Mouse (Mus musculus) midbrain, postnatal 0 days (tissue): Measurements from ENCODE around the gene Hmgb1. TPM values are rescaled to one million over a fixed set of nuclear protein-coding genes. Genes with fewer than 3 reads are reported as not detected.

ENCODE experiments used
- ATAC-seq: fragments of 200-750 bp; cut with Nextera tagmentation; 2 replicates; pipeline ENCODE4 v1.8.0; 2017; ENCODE audit warnings: moderate number of reproducible peaks, mild to moderate bottlenecking, moderate TSS enrichment, moderate library complexity; ENCODE audit not compliant: low FRiP score
- DNase-seq: peaks from one replicate; pipeline ENCODE4 v3.0.0-alpha.2; 2015; ENCODE audit warnings: low spot score
- H3K27ac ChIP-seq: fragments of 300-500 bp; sonication (generic); 2 replicates; pipeline ENCODE4 v1.5.1; 2014; ENCODE audit warnings: low read depth, mild to moderate bottlenecking, low read length, mixed read lengths
- H3K27me3 ChIP-seq: fragments of 300-500 bp; sonication (generic); 2 replicates; pipeline ENCODE4 v1.6.1; 2014; ENCODE audit warnings: low read length, control low read depth, mixed read lengths; ENCODE audit not compliant: insufficient read depth
- H3K36me3 ChIP-seq: fragments of 300-500 bp; sonication (generic); 2 replicates; pipeline ENCODE4 v1.6.1; 2014; ENCODE audit warnings: low read length, control low read depth, mixed read lengths; ENCODE audit not compliant: insufficient read depth
- H3K4me1 ChIP-seq: fragments of 300-500 bp; sonication (generic); 2 replicates; pipeline ENCODE4 v1.6.1; 2014; ENCODE audit warnings: mild to moderate bottlenecking, control low read depth, antibody characterized with exemption, low read length, mixed read lengths; ENCODE audit not compliant: insufficient read depth
- H3K4me2 ChIP-seq: fragments of 300-500 bp; sonication (generic); 2 replicates; pipeline ENCODE4 v1.6.1; 2014; ENCODE audit warnings: low read depth, mild to moderate bottlenecking, low read length, mixed read lengths; ENCODE audit not compliant: poor library complexity, severe bottlenecking
- H3K4me3 ChIP-seq: fragments of 300-500 bp; sonication (generic); 2 replicates; pipeline ENCODE4 v1.5.1; 2014; ENCODE audit warnings: low read depth, mild to moderate bottlenecking, low read length, moderate library complexity
- H3K9ac ChIP-seq: fragments of 300-500 bp; sonication (generic); replicated peaks from 2 replicates; pipeline ENCODE4 v1.6.1; 2014; ENCODE audit warnings: mild to moderate bottlenecking, low read length, moderate library complexity, mixed read lengths; ENCODE audit not compliant: poor library complexity, severe bottlenecking
- H3K9me3 ChIP-seq: fragments of 300-500 bp; sonication (generic); 2 replicates; pipeline ENCODE4 v1.6.1; 2016; ENCODE audit warnings: low read length, control low read depth
- CTCF ChIP-seq: IDR thresholded peaks from 2 replicates; pipeline ENCODE4 v1.5.1; 2016; ENCODE audit warnings: antibody characterized with exemption, mild to moderate bottlenecking
- WGBS: fragments of 180-500 bp; shearing (Covaris S2); extraction: QIAGEN DNeasy Blood & Tissue Kit; methylation state at CpG from one replicate; pipeline ENCODE4 v1.1.7; 2014; 5-methylcytosine and 5-hydroxymethylcytosine counted together
- polyA plus RNA-seq: library from polyadenylated mRNA; unstranded; fragments of >200 nt; fragmentation: Nextera tagmentation; extraction: Ambion mirVana; gene quantifications from 2 replicates; pipeline ENCODE4 v1.2.1, GENCODE M21; 2015
- total RNA-seq: library from RNA; depleted of rRNA; stranded (reverse); fragments of >200 nt; gene quantifications from 2 replicates; pipeline ENCODE4 v1.2.3, GENCODE M21; 2014

Gene Hmgb1
- total and polyA plus RNA-seq, 2 experiments from 2014 or later, result 171 to 756 TPM

GRCm38 (mm10) chr5:149208776-149209175, 24.5 kb upstream of the Hmgb1 start:
- DNase-seq (no peak), ATAC-seq (no peak)
- no peaks in the 10 kb centered on the region for H3K4me1 ChIP-seq
- H3K36me3 ChIP-seq, result peaks cover 33% of the 10 kb centered on the region
- 60% methylated on average over 7 of the region's 7 CpGs for WGBS
- TF ChIP-seq CTCF, result no peak
- H3K4me2 ChIP-seq, result no peak overlapping the region
- no peak overlapping the region for H3K9ac ChIP-seq
- H3K27me3 ChIP-seq, result no peaks in the 10 kb centered on the region
- no peak overlapping the region for H3K4me3 ChIP-seq
- H3K9me3 ChIP-seq, result no peaks in the 10 kb centered on the region
- H3K27ac ChIP-seq, result no peak overlapping the region

DNA sequence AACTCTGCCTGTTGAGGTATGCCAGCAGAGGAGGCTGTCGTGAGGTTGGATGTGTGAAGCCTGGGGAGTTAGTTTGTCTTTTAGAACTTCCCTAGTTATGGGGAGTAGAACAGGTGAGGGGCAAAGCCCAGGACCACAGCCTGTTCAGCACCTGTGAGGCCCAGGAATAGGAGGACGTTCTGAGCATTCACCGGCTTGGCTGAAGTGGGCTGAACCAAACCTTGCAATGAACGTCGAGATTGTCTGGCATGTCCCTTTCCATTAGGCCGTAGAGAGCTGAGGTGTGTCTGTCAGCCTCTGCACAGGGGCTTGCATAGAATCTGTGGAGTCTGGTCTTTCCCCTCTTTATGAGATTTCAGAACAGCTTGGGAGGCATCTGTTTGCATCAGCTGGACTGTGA, 23.4 kb upstream of the Hmgb1 start:
- ATAC-seq (no peak), DNase-seq (no peak)
- H3K4me3 ChIP-seq, result no peak overlapping the region
- no peaks in the 10 kb centered on the region for H3K27me3 ChIP-seq
- no peaks in the 10 kb centered on the region for H3K9me3 ChIP-seq
- TF ChIP-seq CTCF, result no peak
- H3K4me2 ChIP-seq, result no peak overlapping the region
- H3K36me3 ChIP-seq, result peaks cover 29% of the 10 kb centered on the region; the same call in 1 of the 2 replicates
- H3K27ac ChIP-seq, result no peak overlapping the region
- no peaks in the 10 kb centered on the region for H3K4me1 ChIP-seq
- WGBS, result 43% methylated on average over 6 of the region's 6 CpGs
- H3K9ac ChIP-seq, result no peak overlapping the region

DNA sequence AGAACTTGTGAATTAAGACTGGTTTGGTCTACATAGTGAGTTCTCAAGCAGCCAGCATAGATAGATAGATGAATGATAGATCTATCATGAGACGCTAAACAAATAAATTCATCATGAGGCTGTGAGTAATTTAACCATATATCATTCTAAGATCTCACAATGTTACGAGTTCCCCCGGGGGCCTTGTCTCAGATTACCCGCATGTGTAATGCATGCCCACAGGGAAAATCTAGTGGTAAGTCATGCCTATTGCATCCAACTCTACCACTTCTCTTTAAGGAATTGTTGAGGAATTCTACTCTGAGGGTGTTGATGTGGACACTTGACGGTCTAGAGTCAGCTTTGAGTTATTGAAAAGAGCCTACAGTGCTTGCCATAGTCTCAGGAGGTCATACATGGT, 22.0 kb upstream of the Hmgb1 start:
- peaks cover 32% of the 10 kb centered on the region for H3K36me3 ChIP-seq
- no peaks in the 10 kb centered on the region for H3K9me3 ChIP-seq
- TF ChIP-seq CTCF, result no peak
- WGBS, result 84% methylated on average over 5 of the region's 5 CpGs
- H3K4me1 ChIP-seq, result no peaks in the 10 kb centered on the region
- ATAC-seq (no peak), DNase-seq (no peak)
- H3K27ac ChIP-seq, result no peak overlapping the region
- no peak overlapping the region for H3K4me2 ChIP-seq
- no peak overlapping the region for H3K4me3 ChIP-seq
- H3K27me3 ChIP-seq, result no peaks in the 10 kb centered on the region
- no peak overlapping the region for H3K9ac ChIP-seq

- ATAC-seq, result no peak
- H3K27ac ChIP-seq, result no peak overlapping the region
- TF ChIP-seq CTCF, result no peak
- peaks cover 33% of the 10 kb centered on the region for H3K36me3 ChIP-seq
- 57% methylated on average over 8 of the region's 8 CpGs for WGBS
- no peak for DNase-seq
- H3K9me3 ChIP-seq, result no peaks in the 10 kb centered on the region
- no peaks in the 10 kb centered on the region for H3K27me3 ChIP-seq
- H3K4me1 ChIP-seq, result no peaks in the 10 kb centered on the region
- H3K4me3 ChIP-seq, result no peak overlapping the region
- H3K4me2 ChIP-seq, result no peak overlapping the region
- H3K9ac ChIP-seq, result no peak overlapping the region
These were observed 21.0 kb upstream of the Hmgb1 start for GRCm38 (mm10) chr5:149205265-149205664.

DNA sequence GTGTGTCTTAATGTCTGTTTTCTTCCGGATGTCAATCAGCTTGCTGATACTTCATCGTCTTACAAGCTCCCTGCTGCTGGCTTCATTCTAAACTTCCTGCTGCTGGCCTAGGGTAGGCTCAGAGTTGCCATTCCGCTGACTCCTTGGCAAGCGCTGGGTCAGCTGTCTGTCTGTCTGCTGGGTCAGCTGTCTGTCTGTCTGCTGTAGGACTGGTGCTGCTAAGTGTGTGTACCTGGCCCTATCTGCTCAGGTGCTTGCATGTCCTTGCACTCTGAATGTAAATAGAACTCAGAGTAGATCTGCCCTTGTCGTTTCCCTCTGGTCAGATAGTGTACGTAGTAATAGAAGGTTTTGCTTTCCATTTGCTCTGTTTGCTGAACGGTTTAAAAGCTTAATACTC, 20.5 kb upstream of the Hmgb1 start:
- no peak overlapping the region for H3K27ac ChIP-seq
- WGBS, result 92% methylated on average over 7 of the region's 7 CpGs
- no peak for ATAC-seq

DNA sequence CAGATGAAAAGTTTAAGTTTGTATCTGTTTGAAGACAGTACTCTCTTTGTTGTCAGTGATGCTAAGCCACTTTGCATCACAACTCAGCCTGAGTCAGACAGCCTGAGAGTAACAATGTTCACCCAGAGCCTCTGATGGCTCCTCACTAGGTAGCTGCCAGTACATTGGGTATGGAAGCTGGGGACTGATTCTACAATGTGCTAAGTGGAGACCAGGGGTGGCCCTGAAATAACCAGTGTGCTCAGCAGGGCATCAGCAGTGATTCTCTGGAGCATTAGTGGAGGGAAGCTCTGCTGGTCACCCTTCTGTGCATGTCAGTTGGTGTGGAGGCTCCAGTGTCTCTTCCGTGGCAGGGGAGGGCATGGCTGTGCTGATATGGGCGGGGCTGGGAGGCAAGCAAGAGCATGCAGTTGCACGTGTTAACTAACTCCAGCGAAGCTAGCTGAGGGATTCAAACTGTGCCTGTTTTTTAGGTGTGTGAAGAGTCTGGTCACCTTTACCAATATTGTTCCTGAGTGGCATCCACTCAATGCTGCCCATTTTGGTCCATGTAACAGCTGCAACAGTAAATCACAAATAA, 19.6 kb upstream of the Hmgb1 start:
- H3K36me3 ChIP-seq, result peaks cover 33% of the 10 kb centered on the region
- H3K4me1 ChIP-seq, result no peaks in the 10 kb centered on the region
- TF ChIP-seq CTCF, result no peak
- no peak overlapping the region for H3K4me3 ChIP-seq
- WGBS, result 91% methylated on average over 4 of the region's 4 CpGs
- H3K4me2 ChIP-seq, result no peak overlapping the region
- no peak overlapping the region for H3K27ac ChIP-seq
- no peak overlapping the region for H3K9ac ChIP-seq
- ATAC-seq (no peak), DNase-seq (no peak)
- no peaks in the 10 kb centered on the region for H3K9me3 ChIP-seq
- H3K27me3 ChIP-seq, result no peaks in the 10 kb centered on the region

More for the DNA sequence above, 20.5 kb upstream of the Hmgb1 start:
- no peak for DNase-seq
- no peak overlapping the region for H3K9ac ChIP-seq
- H3K9me3 ChIP-seq, result no peaks in the 10 kb centered on the region
- H3K4me1 ChIP-seq, result no peaks in the 10 kb centered on the region
- H3K36me3 ChIP-seq, result peaks cover 33% of the 10 kb centered on the region
- TF ChIP-seq CTCF, result no peak
- no peaks in the 10 kb centered on the region for H3K27me3 ChIP-seq
- H3K4me2 ChIP-seq, result no peak overlapping the region
- no peak overlapping the region for H3K4me3 ChIP-seq
